Mouse (Mus musculus) heart, embryonic 11.5 days (tissue): ENCODE data around the gene Zc3hav1. TPM values are rescaled to one million over a fixed set of nuclear protein-coding genes. Genes with fewer than 3 reads are reported as not detected.

Experiments
- ATAC-seq: fragments of 200-750 bp; cut with Nextera tagmentation; replicated peaks from 2 replicates; pipeline ENCODE4 v1.8.0; 2017; ENCODE audit warnings: moderate library complexity; ENCODE audit not compliant: insufficient number of reproducible peaks, low FRiP score, low TSS enrichment
- H3K27ac ChIP-seq: fragments of 300-500 bp; sonication (generic); 2 replicates; pipeline ENCODE4 v1.5.1; 2014; ENCODE audit warnings: mild to moderate bottlenecking, low read depth, low read length
- H3K27me3 ChIP-seq: fragments of 300-500 bp; sonication (generic); 2 replicates; pipeline ENCODE4 v1.6.1; 2014; ENCODE audit warnings: mild to moderate bottlenecking, low read length, mixed read lengths; ENCODE audit not compliant: control insufficient read depth, insufficient read depth
- H3K36me3 ChIP-seq: fragments of 300-500 bp; sonication (generic); 2 replicates; pipeline ENCODE4 v1.6.1; 2014; ENCODE audit warnings: mild to moderate bottlenecking, low read length, moderate library complexity, mixed read lengths; ENCODE audit not compliant: control insufficient read depth, insufficient read depth
- H3K4me1 ChIP-seq: fragments of 300-500 bp; sonication (generic); 2 replicates; pipeline ENCODE4 v1.6.1; 2014; ENCODE audit warnings: low read length; ENCODE audit not compliant: control insufficient read depth, insufficient read depth
- H3K4me2 ChIP-seq: fragments of 300-500 bp; sonication (generic); 2 replicates; pipeline ENCODE4 v1.6.1; 2014; ENCODE audit warnings: mild to moderate bottlenecking, moderate library complexity
- H3K4me3 ChIP-seq: fragments of 300-500 bp; sonication (generic); 2 replicates; pipeline ENCODE4 v1.5.1; 2014; ENCODE audit warnings: low read depth, low read length
- H3K9ac ChIP-seq: fragments of 300-500 bp; sonication (generic); 2 replicates; pipeline ENCODE4 v1.6.1; 2014; ENCODE audit warnings: mild to moderate bottlenecking, low read depth, low read length, moderate library complexity
- H3K9me3 ChIP-seq: fragments of 300-500 bp; sonication (generic); replicated peaks from 2 replicates; pipeline ENCODE4 v1.6.1; 2016; ENCODE audit warnings: low read length; ENCODE audit not compliant: control insufficient read depth
- WGBS: fragments of 180-500 bp; shearing (Covaris S2); extraction: QIAGEN DNeasy Blood & Tissue Kit; methylation state at CpG from one replicate; pipeline ENCODE4 v1.1.7; 2014; ENCODE audit not compliant: insufficient replicate concordance; 5-methylcytosine and 5-hydroxymethylcytosine counted together
- polyA plus RNA-seq: library from polyadenylated mRNA; unstranded; fragments of >200 nt; fragmentation: Nextera tagmentation; extraction: Ambion mirVana; gene quantifications from 2 replicates; pipeline ENCODE4 v1.2.1, GENCODE M21; 2014

The Zc3hav1 gene
- polyA plus RNA-seq, 1 experiment from 2014 or later = 11.3 TPM

GRCm38 (mm10) chr6:38256793-38257192 lies 97.6 kb downstream of the Zc3hav1 start:
- ATAC-seq = no peak
- no peaks in the 10 kb centered on the region for H3K36me3 ChIP-seq
- H3K4me1 ChIP-seq = peaks cover 8% of the 10 kb centered on the region; the same call in 1 of the 2 replicates
- H3K27ac ChIP-seq = no peak overlapping the region
- H3K9me3 ChIP-seq = no peaks in the 10 kb centered on the region
- 0 out of 2 replicates have a peak, but pooled peaks cover 5% of the 10 kb centered on the region for H3K27me3 ChIP-seq
- no peak overlapping the region for H3K4me3 ChIP-seq
- no peak overlapping the region for H3K9ac ChIP-seq
- H3K4me2 ChIP-seq = no peak overlapping the region
- 63% methylated on average over 4 of the region's 4 CpGs for WGBS

GRCm38 (mm10) chr6:38255794-38256193 lies 98.6 kb downstream of the Zc3hav1 start:
- no peaks in the 10 kb centered on the region for H3K36me3 ChIP-seq
- no peak for ATAC-seq
- peaks cover 8% of the 10 kb centered on the region; the same call in 1 of the 2 replicates for H3K4me1 ChIP-seq
- 73% methylated on average over 2 of the region's 2 CpGs for WGBS
- H3K9me3 ChIP-seq = no peaks in the 10 kb centered on the region
- no peak overlapping the region for H3K27ac ChIP-seq
- no peak overlapping the region for H3K4me2 ChIP-seq
- no peak overlapping the region for H3K4me3 ChIP-seq
- H3K9ac ChIP-seq = no peak overlapping the region
- 0 out of 2 replicates have a peak, but pooled peaks cover 5% of the 10 kb centered on the region for H3K27me3 ChIP-seq

Other genes starting within 250 kb of the Zc3hav1 start
- not detected in 2 replicates for gene Tmem213, start 245.3 kb downstream of the Zc3hav1 start, polyA plus RNA-seq
- 0.34 TPM in 1 of 2 replicates, not detected in the other for gene Atp6v0a4, start 230.0 kb downstream of the Zc3hav1 start, polyA plus RNA-seq
- 3.3 and 3.7 TPM in 2 replicates for gene D630045J12Rik, start 100.6 kb downstream of the Zc3hav1 start, polyA plus RNA-seq
- 10.4 and 11.6 TPM in 2 replicates for gene Zc3hav1l, start 55.3 kb downstream of the Zc3hav1 start, polyA plus RNA-seq
- 3.3 and 3.6 TPM in 2 replicates for gene Ttc26, start 26.9 kb upstream of the Zc3hav1 start, polyA plus RNA-seq
- 10.1 and 15.1 TPM in 2 replicates for gene Ubn2, start 79.3 kb upstream of the Zc3hav1 start, polyA plus RNA-seq
- 189 and 195 TPM in 2 replicates for gene Fmc1, start 178.9 kb upstream of the Zc3hav1 start, polyA plus RNA-seq
- gene Luc7l2, start 196.7 kb upstream of the Zc3hav1 start, polyA plus RNA-seq = 29.9 and 43.1 TPM in 2 replicates